Mouse (Mus musculus) adrenal gland, adult 2 months (tissue): ENCODE results near the gene Setd4. TPM values are rescaled to one million over a fixed set of nuclear protein-coding genes. Genes with fewer than 3 reads are reported as not detected.
"Not testable (repeated sequence)": the region's sequence is repeated elsewhere in the genome, so short reads cannot be mapped to it uniquely, and the experiment has no call there.

Source experiments
- DNase-seq: peaks from one replicate; pipeline ENCODE4 v3.0.0; 2021
- long read RNA-seq: library from polyadenylated mRNA; stranded (forward); transcript quantifications from one replicate; pipeline ENCODE4 v2.0.0, GENCODE M21; 2021
- polyA plus RNA-seq: library from polyadenylated mRNA; depleted of rRNA; stranded (reverse); fragments of >200 nt; gene quantifications from 2 replicates; pipeline ENCODE4 v1.2.3, GENCODE M21; 2012; rRNA removed
- total RNA-seq, 2 experiments: library from RNA; stranded (reverse); gene quantifications; 2 replicates each; pipeline ENCODE4 v1.2.3; 2021

The Setd4 gene
- 1 to 10 TPM; 3.0 to 4.6 TPM for total RNA-seq
- polyA plus RNA-seq = 8.0 and 10.5 TPM in 2 replicates
- long read RNA-seq, partial matches to known transcripts = 0 of 3 reads
- long read RNA-seq, other reads (novel, unspliced or antisense) = 3 of 3 reads

DNA sequence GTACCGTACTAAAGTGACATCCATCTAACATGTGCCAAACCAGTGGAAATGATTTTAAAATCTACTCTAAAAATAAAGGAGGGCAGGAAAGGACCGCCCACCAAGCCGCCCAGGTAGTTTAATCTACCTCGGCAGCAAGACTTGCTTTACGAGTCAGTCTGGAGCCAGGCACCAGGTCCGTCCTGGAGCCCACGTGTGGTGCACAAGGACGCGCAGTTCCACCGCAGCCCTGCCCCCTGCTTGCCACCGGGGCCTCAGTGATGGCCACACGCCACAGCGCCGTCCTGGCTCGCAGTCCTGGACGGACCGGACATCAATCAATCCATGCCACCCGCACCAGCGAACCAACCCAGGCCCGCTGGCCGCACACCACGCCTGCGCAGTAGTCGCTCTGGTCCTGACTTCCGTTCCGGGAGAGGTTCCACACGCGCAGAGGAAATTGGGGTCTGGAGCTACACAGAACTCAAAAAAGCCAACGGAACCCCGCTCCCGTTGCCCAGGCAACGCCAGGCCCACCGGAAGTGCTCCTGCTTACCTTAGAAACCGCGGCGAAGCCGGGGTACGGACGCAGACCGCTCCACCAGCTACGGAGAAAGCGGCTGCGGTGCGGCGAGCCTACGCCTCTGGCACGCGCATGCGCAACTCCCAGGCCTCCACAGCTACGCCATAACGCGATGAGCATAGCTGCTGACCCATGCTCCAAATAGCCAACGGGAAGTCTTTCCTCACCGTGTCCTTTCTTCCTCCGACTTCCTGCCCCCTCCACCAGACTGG lies at the start of gene Setd4:
Setd4 (minus strand) TSS at position 625 of the 774 bp plus-strand sequence.
- DNase-seq = peak; percentile 97

DNA sequence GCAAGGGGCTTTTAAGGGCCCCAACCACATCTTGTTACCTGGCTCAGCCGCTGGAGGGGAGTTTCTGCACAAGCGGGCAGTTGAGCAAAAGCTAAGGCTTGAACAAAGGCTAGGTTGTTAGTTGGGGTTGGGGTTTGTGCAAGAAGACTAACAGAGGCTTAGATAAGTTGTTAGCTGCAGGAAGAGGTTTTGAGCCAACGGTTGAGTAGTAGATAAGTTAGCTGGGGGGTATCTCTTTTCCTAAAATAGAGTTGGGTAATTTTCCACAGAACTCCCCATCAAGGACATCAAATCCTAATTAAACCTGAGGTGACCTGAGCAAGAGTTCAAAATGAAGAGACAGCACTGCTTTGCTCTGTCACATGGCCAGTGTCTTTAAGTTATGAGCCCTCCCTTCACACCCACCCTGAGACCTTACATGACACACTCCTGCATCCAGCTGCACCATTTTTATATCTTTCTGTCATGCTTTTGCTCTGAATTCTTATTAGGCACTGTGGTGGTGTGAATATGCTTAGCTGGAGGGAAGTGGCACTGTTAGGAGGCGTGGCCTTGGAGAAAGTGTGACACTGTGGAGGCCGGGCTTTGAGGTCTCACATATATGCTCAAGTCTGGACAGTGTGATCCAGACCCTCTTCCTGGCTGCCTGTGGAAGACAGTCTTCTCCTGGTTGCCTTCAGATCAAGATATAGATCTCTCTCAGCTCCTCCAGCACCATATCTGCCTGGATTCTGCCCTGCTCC lies 44.7 kb upstream of the Setd4 start:
- DNase-seq = no peak

DNA sequence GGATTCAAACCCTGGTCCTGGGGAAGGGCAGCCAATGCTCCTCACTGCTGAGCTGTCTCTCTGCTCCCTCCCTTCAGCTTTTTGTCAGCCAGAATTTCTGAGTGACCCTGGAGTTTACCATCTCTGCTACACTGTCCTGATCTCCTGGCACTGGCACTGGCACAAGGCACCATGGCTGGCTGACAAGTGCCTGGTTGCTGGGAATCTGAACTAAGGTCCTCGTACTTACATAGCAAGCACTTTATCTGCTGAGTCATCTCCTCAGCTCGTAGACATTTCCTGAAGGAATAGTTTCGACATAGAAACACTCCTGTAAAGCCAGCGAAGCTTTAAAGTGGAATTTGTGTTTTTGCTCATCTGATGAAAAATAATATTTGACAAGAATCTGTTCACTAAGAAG lies 40.1 kb upstream of the Setd4 start:
- peak; percentile 13 for DNase-seq

DNA sequence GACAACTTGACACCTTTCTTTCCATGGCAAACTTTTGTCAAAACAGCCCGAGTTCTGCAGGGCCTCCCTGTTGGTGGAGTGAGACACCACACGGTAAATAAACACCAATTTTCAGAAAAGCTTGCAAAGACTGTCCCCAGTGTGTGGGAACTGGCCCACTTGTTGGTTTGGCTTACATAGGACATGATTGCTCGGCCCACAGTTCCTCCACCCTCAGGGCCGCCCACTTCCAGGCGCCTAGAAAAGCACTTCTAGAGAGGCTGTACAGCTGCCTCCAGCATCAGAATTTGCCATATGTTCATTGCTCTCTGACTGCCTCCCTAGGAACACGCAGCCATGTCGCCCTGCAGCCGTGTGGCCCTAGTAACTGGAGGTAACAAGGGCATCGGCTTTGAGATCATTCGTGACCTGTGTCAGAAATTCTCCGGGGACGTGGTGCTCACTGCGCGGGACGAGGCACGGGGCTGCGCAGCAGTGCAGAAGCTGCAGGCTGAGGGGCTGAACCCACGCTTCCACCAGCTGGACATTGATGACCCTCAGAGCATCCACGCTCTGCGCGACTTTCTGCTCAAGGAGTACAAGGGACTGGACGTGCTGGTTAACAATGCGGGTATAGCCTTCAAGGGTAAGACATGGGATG lies 24.0 kb upstream of the Setd4 start, which contains the start of gene Gm5678:
Gm5678 (plus strand) TSS at position 337 of the 640 bp plus-strand sequence.
- DNase-seq = no peak

DNA sequence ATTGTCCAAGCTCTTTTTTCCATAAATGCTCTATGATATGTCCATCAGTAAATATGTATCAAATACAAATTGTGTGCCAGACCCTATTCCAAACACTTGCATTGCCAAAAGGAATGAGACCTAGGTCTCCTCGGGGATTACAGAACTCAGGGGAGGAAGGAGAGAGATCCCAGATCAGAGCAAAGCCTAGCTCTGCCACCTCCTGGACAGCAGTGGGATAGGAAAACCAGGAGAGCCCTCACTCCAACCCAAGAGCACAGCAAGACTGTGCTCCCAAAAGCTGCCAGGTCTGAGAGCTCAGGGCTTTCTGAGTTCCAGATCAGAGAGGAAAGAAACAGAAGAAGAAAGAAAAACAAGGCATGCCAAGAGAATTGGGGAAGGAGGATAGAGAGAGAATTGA lies 22.9 kb upstream of the Setd4 start:
- peak; percentile 44 for DNase-seq

DNA sequence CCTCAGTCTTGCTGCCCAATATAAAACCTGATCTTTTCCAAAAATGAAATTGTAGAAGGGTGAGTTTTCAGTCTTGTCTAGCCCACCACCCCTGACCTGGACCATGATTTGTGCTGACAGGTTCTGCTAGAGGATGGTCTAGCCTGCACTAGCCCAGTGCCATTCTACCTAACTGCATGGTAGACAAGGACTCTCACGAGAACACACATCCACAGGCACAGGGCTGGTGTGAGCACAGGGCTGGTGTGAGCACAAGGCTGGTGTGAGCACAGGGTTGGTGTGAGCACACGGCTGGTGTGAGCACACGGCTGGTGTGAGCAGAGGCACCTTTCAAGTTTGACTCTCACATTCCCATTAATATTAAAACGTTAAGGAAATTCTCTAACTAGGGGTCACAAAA lies 20.8 kb upstream of the Setd4 start:
- DNase-seq = no peak

DNA sequence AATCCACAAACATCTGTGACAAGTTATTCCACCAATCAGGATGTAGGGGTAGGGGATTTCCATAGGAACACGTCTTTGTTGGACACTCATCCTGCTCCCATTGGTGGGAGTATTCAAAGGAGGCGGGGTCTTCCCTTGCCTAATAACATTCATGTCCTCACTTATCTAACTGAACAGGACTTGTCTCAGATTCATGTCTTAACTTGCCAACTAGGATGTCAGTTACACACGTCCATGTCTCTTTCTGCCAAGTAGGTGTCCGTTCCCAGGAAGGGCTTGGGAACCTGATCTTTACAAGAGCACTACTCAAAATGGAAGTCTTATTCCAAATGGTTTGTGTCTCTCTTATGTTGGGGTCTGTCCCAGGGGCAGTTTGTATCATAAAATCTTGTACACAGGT lies 19.9 kb upstream of the Setd4 start:
- DNase-seq = not testable (repeated sequence)

DNA sequence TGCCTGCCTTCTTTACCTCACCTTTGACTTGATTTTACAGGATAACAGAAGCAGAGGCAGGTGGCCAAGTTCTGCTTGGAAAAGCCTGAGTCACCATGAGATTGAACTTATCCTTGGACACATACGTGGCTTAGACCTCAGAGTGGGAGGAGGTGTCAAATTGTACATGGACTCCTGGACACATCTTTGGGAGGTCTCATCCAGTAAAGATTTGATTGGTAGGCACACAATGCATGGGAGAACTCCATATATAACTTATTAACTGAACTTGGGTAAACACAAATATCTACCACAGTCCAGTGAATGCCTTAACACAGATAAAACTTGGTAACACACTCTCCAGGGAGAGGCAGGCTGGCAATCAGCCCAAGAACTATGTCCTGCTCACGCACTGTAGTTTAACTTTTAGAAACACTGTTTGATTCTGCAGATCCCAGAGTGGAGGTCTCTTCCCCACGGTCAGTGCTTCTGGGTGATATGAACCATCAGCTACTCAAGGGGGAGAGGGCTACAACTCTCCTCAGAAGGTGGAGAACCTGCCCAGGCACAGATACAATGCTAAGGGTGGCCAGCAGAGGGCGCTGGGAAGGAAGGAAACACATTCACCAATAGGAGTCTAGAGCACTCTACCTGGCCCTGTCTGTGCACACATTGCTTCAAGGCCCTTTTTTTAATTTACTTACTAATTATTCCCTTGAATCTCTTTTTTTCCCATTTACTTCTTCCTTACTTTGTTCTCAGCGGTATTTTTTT lies 11.4 kb upstream of the Setd4 start:
- DNase-seq = peak; percentile 78

DNA sequence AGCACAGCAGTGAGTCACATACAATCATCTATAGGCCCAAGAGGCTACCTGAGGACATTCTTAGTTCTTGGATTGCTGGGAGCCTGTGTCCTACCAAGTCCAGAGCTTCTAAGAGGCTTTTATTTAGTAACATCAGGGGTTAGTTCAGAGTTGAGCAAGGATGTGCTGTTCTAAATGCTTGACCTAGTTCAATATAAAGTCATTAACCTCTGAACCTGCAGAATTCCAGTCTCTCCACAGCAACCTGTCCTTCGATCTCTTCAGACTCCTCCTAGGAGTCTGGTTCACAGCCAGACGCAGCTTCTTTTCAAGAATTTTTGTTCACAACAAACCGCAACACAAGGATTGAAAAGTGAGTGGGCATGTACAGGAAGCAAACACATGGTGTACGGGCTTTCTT lies 7.1 kb upstream of the Setd4 start:
- no peak for DNase-seq

DNA sequence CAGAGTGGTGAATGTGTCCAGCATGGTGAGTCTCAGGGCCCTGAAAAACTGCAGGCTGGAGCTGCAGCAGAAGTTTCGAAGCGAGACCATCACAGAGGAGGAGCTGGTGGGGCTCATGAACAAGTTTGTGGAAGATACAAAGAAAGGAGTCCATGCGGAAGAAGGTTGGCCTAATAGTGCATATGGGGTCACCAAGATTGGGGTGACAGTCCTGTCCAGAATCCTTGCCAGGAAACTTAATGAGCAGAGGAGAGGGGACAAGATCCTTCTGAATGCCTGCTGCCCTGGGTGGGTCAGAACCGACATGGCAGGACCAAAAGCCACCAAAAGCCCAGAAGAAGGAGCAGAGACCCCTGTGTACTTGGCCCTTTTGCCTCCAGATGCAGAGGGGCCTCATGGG lies 5.9 kb upstream of the Setd4 start:
- no peak for DNase-seq

DNA sequence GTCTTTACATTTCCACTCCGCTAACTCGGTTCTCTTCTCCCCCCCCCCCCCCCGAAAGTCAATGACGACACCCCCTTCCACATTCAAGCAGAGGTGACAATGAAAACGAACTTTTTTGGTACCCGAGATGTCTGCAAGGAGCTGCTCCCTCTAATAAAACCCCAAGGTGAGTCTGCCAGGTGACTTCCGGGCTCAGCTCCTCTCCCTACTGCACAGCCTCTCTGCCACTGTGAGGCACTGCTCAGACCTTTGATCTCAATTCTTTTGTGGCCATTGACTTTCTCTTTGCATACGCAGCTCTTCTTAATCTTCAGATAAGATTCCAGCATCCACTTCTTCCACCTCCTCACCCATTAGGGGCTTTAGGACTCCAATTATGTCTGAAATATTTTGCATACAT lies 4.9 kb upstream of the Setd4 start:
- no peak for DNase-seq

DNA sequence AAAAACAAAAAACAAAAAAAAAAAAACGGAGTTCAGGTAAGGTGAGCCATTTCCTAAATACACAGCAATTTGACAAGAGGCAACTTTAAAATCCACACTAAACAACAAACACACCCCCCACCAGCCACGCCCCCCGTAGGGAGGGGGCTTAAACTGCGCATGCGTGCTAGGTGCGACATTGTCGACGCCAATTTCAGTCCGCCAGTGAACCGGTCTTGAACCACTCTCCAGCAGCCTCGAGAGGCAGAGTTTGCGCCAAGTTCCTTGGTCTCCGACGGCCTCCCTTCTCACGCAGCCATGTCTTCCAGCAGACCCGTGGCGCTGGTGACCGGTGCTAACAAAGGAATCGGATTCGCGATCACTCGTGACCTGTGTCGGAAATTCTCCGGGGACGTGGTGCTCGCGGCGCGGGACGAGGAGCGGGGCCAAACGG lies 3.8 kb upstream of the Setd4 start:
- DNase-seq = peak; percentile 91

DNA sequence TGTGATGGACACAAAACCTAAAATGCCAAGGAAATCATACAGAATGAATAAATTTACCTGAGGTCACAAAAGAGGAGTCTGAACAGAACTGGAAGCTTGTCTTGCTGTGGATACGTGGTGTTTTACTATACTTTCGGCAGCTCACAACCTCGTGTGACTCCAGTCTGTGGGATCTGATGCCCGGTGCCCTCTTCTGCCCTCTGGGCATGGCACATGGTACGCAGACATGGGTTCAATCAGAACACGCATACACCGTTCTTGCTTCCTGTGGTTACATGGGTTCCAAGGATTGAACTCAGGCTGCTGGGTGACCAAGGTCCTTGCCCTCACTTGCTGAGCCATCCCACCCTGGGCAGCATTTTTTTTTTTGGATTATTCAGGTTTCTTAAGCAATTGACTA lies 2.3 kb upstream of the Setd4 start:
- DNase-seq = no peak

DNA sequence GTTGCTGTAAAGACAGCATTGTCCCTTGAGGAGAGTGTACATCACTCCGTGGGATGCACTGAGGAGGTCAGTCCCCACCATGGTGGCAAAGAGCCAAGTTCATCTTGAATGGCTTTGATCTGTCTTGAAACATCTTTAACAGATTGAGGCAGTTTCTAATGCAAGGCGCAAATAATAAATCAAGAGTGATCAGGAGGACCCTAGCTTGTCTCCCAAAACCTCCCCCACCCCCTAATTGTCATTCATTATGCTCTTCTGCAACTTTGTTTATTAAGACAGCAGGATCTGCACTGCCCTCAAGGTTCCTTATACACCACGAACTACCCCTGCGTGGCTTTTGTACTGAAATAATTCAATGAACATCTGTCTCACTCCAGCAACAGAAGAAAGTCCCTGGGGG lies 1.7 kb upstream of the Setd4 start, which contains the start of gene Cbr1:
Cbr1 (plus strand) TSS at position 301 of the 400 bp plus-strand sequence.
- DNase-seq = no peak

DNA sequence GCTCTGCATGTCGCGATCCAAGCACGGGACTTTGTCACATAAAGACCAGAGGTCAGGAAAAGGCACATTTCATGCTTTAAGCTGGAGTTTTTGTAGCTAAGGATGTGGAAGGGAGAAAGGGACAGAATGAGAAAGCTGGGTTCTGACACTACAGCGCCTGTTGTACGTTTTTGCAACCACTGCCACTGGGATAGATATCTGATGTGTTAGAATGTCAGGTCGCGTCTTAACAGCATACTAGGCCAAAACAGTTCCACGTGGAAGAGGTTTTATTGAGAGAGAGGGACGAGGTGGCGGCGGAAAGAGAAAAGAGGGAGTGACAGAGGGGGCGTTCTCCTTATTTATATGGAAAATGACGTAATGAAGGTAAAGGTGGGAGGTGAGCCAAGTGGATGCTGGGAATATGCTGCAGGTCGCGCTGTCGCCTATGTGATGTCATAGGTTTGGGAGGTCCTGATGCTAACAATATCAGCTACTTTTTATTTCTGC lies 662 bp upstream of the Setd4 start:
- no peak for DNase-seq

DNA sequence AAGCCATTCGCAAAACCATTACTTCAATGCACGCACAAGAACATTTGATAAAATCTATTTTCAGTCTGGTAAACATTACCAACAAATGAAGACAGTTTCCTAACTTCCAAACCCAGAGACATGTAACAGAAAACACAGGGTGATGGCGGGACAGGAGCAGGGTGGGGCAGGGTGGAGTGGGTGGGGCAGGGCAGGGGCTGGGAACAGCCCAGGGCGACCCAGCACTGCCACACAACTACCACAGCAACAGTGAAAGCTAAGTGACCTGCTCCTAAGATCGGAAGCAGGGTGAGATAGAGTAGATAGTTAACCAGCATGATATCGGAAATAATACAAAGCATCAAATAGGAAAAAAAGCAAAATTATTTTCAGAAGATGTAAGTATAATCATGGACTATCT lies 4.4 kb downstream of the Setd4 start:
- no peak for DNase-seq

DNA sequence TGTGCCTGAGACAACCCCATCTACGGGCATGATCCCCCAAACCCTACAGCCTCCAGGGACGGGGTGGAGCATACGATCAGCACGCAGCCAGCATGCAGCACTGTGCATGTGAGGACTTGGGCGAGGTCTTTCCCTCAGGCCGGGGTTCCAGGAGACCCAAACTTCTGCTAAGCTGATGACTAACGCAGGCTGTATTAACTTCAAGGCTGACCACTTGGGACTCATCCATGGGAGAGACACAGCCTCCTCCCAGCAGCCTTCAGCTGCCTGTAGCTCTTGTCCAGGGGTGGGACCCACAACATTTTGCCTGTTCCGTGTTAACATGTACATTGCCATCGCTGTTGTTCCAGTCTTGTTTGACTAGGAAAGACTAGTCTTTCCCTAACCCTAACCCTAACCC lies 6.3 kb downstream of the Setd4 start:
- DNase-seq = peak; percentile 66

DNA sequence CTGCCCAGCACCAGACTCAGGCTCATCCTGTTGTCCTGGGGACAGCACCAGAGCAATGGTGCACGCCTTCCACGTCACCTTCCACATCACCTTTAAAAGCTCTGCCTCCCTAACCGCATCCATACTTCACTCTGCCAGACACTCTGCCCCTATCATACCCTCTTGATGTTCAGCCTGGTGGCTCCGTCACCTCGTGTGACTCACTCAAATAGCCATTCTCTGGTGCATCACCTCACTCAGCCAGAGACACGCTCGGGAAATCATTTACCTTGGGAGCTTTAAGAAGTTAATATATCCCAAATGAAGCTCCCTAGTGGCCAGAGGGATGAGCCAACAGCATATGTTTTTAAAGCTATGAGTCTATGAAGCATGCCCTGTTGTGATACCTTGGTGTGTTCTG lies 7.1 kb downstream of the Setd4 start:
- peak; percentile 33 for DNase-seq

DNA sequence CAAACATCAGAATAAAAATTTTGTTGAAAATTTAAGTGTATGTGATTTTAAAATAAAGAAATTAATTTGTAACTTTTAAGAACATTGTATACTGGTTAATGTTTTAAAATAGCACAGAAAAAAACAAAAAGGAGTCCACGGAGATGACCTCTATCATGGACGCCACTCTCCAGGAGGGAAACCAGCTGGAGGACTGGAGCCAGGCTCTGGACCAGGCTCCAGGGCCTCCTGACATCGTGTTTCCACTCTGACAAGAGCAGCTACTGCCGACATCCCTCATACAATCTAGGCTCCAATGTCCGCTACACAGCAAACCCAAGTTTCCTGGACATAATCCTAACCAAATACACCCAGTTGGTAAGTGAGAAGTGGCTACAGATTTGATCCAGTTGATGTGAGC lies 8.1 kb downstream of the Setd4 start:
- DNase-seq = no peak

DNA sequence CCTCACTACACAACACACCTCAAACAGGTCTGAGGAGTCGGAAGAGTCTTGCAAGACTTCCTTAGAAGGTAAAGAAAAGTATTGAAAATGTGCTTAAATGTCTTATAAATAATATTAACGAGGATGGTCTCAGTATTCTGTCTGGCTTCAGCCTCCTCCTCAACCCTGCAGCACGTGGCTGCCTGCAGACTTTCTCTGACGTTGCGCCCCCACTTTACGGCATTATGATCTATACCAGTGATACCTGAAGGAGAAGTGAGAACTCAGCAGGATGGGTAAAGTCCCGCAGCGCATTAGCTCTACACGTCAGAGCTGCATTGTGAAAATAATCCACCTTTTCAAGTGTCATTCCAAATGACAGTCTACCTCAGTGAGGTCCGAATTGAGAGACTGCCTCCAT lies 9.4 kb downstream of the Setd4 start:
- no peak for DNase-seq

DNA sequence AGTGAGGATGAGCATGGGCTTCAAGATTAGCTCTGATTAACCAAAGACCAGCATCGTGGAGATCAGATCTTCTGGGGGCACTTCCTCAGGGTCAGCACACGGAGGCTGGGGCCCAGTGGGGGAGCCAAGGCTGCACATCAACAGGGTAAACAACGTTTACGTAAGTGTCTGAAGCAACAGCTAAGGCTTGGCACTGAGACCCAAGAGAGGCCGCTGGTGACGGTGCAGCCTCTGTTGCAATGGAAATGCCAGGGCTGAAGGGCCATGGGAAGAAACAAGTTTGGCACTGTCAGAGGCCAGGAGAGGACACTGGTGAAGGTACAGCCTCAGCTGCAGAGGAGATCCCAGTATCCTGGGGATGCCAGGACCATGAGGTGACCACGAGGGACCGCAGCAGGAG lies 10.5 kb downstream of the Setd4 start:
- peak; percentile 79 for DNase-seq

DNA sequence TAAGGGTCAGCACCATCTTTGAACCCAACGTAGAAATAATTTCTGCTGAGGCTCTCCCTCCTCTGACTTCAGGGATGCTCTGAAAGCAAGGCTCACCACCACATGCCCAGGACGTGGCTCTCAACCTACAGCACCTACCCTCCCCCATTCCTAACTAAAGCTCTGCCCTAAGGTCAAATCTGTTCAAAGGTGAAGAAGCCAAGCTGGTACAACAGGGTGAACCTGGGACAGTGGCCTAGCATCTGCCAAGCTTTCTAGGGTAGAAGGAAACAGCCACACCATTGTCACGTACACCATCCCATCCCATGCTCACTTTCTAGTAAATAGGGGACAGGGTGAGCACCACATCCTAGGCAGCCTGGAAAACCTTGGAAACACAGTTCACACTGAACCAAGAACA lies 11.2 kb downstream of the Setd4 start:
- DNase-seq = no peak
